8 mouse cellular contexts compared by ENCODE assay signal in genomic region chr4:62732096-62732495, GRCm38 (mm10).
DNase-seq lines count a peak whose midpoint lies in the region; ATAC-seq and TF ChIP-seq lines count a peak whose summit lies in the region.

No protein-coding gene starts in this region.

- TF ChIP-seq EP300 in stomach, postnatal 0 days (optimal IDR thresholded peaks at IDR 0.05), result no peak

- H3K27me3 ChIP-seq in lung, embryonic 14.5 days (ENCODE audit: insufficient read depth, low read length), result no peaks in the 10 kb centered on the region
- H3K27me3 ChIP-seq in heart, embryonic 11.5 days (ENCODE audit: control insufficient read depth, insufficient read depth, low read length), result no peaks in the 10 kb centered on the region
- no peaks in the 10 kb centered on the region for H3K27me3 ChIP-seq in stomach, postnatal 0 days (ENCODE audit: control insufficient read depth, insufficient read depth, low read length)

- no peaks in the 10 kb centered on the region for H3K9me3 ChIP-seq in lung, embryonic 14.5 days (ENCODE audit: low read depth, low read length)
- no peaks in the 10 kb centered on the region; the same call in 1 of the 2 replicates for H3K9me3 ChIP-seq in heart, embryonic 11.5 days (replicated peaks; ENCODE audit: control insufficient read depth, low read length)
- H3K9me3 ChIP-seq in stomach, postnatal 0 days (ENCODE audit: control insufficient read depth, low read length), result no peaks in the 10 kb centered on the region

- no peak overlapping the region for H3K4me2 ChIP-seq in lung, embryonic 14.5 days
- H3K4me2 ChIP-seq in heart, embryonic 11.5 days, result no peak overlapping the region
- no peak overlapping the region for H3K4me2 ChIP-seq in stomach, postnatal 0 days (replicated peaks; ENCODE audit: low read depth)

- H3K4me3 ChIP-seq in lung, embryonic 14.5 days (ENCODE audit: low read depth, low read length), result no peak overlapping the region
- H3K4me3 ChIP-seq in heart, embryonic 11.5 days (ENCODE audit: low read depth, low read length), result no peak overlapping the region
- no peak overlapping the region for H3K4me3 ChIP-seq in stomach, postnatal 0 days (ENCODE audit: low read depth, low read length)

- WGBS in lung, embryonic 14.5 days, result 57% methylated on average over 7 of the region's 7 CpGs
- WGBS in heart, embryonic 11.5 days (ENCODE audit: insufficient replicate concordance), result 51% methylated on average over 7 of the region's 7 CpGs
- WGBS in stomach, postnatal 0 days, result 55% methylated on average over 7 of the region's 7 CpGs

- peak overlapping the region; percentile 27; the same call in 1 of the 2 replicates for H3K9ac ChIP-seq in lung, embryonic 14.5 days
- H3K9ac ChIP-seq in heart, embryonic 11.5 days (ENCODE audit: low read depth, low read length), result peak overlapping the region; percentile 62
- H3K9ac ChIP-seq in stomach, postnatal 0 days (ENCODE audit: low read length), result no peak overlapping the region

- H3K4me1 ChIP-seq in lung, embryonic 14.5 days (ENCODE audit: insufficient read depth), result peaks cover 33% of the 10 kb centered on the region
- peaks cover 67% of the 10 kb centered on the region for H3K4me1 ChIP-seq in heart, embryonic 11.5 days (ENCODE audit: control insufficient read depth, insufficient read depth, low read length)
- peaks cover 16% of the 10 kb centered on the region for H3K4me1 ChIP-seq in stomach, postnatal 0 days (replicated peaks; ENCODE audit: control insufficient read depth, insufficient read depth)

- H3K36me3 ChIP-seq in lung, embryonic 14.5 days (ENCODE audit: insufficient read depth), result no peaks in the 10 kb centered on the region
- H3K36me3 ChIP-seq in heart, embryonic 11.5 days (ENCODE audit: control insufficient read depth, insufficient read depth, low read length), result no peaks in the 10 kb centered on the region
- H3K36me3 ChIP-seq in stomach, postnatal 0 days (ENCODE audit: control insufficient read depth, insufficient read depth, low read length), result no peaks in the 10 kb centered on the region

- no peak for TF ChIP-seq CTCF in lung, embryonic 14.5 days (IDR thresholded peaks at IDR 0.05; ENCODE audit: low read depth)
- TF ChIP-seq CTCF in stomach, postnatal 0 days (IDR thresholded peaks at IDR 0.05; ENCODE audit: low read depth), result no peak

- ATAC-seq in lung, embryonic 14.5 days (ENCODE audit: insufficient read depth), result peak; percentile 18; the same call in 1 of the 2 replicates
- no peak for ATAC-seq in heart, embryonic 11.5 days (replicated peaks; ENCODE audit: insufficient number of reproducible peaks, low FRiP score, low TSS enrichment)
- ATAC-seq in stomach, postnatal 0 days (ENCODE audit: low FRiP score, low TSS enrichment), result no peak

- peak; percentile 59 for DNase-seq in lung, embryonic 14.5 days
- DNase-seq in lung, postnatal 25 days (ENCODE audit: low spot score), result no peak
- peak; percentile 55 for DNase-seq in kidney, postnatal 14 days
- DNase-seq in stomach, postnatal 0 days (ENCODE audit: low spot score), result no peak
- no peak for DNase-seq in ovary, postnatal 10 days (ENCODE audit: low spot score)
- DNase-seq in layer of hippocampus, postnatal 14 days (ENCODE audit: low spot score in 2 of 2), result no peak
- DNase-seq in spleen, postnatal 36 days (ENCODE audit: low spot score in 2 of 2), result no peak

- H3K27ac ChIP-seq in lung, embryonic 14.5 days (ENCODE audit: low read depth), result peak overlapping the region; percentile 83
- peak overlapping the region; percentile 99 for H3K27ac ChIP-seq in heart, embryonic 11.5 days (ENCODE audit: low read depth, low read length)
- peak overlapping the region; percentile 87 for H3K27ac ChIP-seq in stomach, postnatal 0 days (replicated peaks)

Comparison
In these comparisons a context has a peak if more than half of its experiments do, and no peak if none do; other contexts are left out.
1. DNase-seq: peak in lung, embryonic 14.5 days (single experiment) and kidney, postnatal 14 days (single experiment); none in lung, postnatal 25 days (single experiment), stomach, postnatal 0 days (single experiment), ovary, postnatal 10 days (single experiment), layer of hippocampus, postnatal 14 days (0 of 2) and spleen, postnatal 36 days (0 of 2).
2. Peak in every context shown above with its lines, with median percentiles within 50 percentile points of each other: H3K27ac ChIP-seq.